Mouse (Mus musculus) heart, embryonic 15.5 days (tissue): ENCODE data around the gene Wdr72. TPM values are rescaled to one million over a fixed set of nuclear protein-coding genes. Genes with fewer than 3 reads are reported as not detected.

ENCODE experiments used
- ATAC-seq: fragments of 200-750 bp; cut with Nextera tagmentation; replicated peaks from 2 replicates; pipeline ENCODE4 v1.8.0; 2017; ENCODE audit warnings: low read depth, moderate TSS enrichment; ENCODE audit not compliant: insufficient number of reproducible peaks, insufficient read depth, low FRiP score
- H3K27ac ChIP-seq: fragments of 300-500 bp; sonication (generic); 2 replicates; pipeline ENCODE4 v1.5.1; 2015; ENCODE audit warnings: mild to moderate bottlenecking, inconsistent platforms
- H3K27me3 ChIP-seq: fragments of 300-500 bp; sonication (generic); 2 replicates; pipeline ENCODE4 v1.6.1; 2015; ENCODE audit warnings: inconsistent platforms
- H3K36me3 ChIP-seq: fragments of 300-500 bp; sonication (generic); 2 replicates; pipeline ENCODE4 v1.6.1; 2015; ENCODE audit warnings: mild to moderate bottlenecking, inconsistent platforms
- H3K4me1 ChIP-seq: fragments of 300-500 bp; sonication (generic); replicated peaks from 2 replicates; pipeline ENCODE4 v1.6.1; 2015; ENCODE audit warnings: inconsistent platforms
- H3K4me2 ChIP-seq: fragments of 300-500 bp; sonication (generic); 2 replicates; pipeline ENCODE4 v1.6.1; 2015; ENCODE audit warnings: inconsistent platforms, mild to moderate bottlenecking, moderate library complexity
- H3K4me3 ChIP-seq: fragments of 300-500 bp; sonication (generic); 2 replicates; pipeline ENCODE4 v1.5.1; 2015; ENCODE audit warnings: mild to moderate bottlenecking, inconsistent platforms
- H3K9ac ChIP-seq: fragments of 300-500 bp; sonication (generic); 2 replicates; pipeline ENCODE4 v1.6.1; 2015; ENCODE audit warnings: mild to moderate bottlenecking, inconsistent platforms
- H3K9me3 ChIP-seq: fragments of 300-500 bp; sonication (generic); replicated peaks from 2 replicates; pipeline ENCODE4 v1.6.1; 2016; ENCODE audit warnings: inconsistent platforms
- WGBS: fragments of 180-500 bp; shearing (Covaris S2); methylation state at CpG from one replicate; pipeline ENCODE4 v1.1.7; 2015; ENCODE audit warnings: mixed read lengths; 5-methylcytosine and 5-hydroxymethylcytosine counted together
- polyA plus RNA-seq: library from polyadenylated mRNA; unstranded; fragments of >200 nt; fragmentation: Nextera tagmentation; extraction: Ambion mirVana; gene quantifications from 2 replicates; pipeline ENCODE4 v1.2.1, GENCODE M21; 2015

Gene Wdr72
- polyA plus RNA-seq, 1 experiment from 2014 or later = 1.6 TPM

GRCm38 (mm10) chr9:74141864-74142263, 31.7 kb downstream of the Wdr72 start:
- Histone ChIP-seq H3K9ac (no peak overlapping the region), H3K27me3 (no peaks in the 10 kb centered on the region), H3K4me1 (no peaks in the 10 kb centered on the region), H3K4me3 (no peak overlapping the region), H3K36me3 (no peaks in the 10 kb centered on the region), H3K4me2 (no peak overlapping the region), H3K9me3 (no peaks in the 10 kb centered on the region), H3K27ac (no peak overlapping the region)
- no peak for ATAC-seq
- WGBS = 6% methylated on average over 3 of the region's 3 CpGs

- Histone ChIP-seq H3K9me3 (no peaks in the 10 kb centered on the region), H3K27me3 (no peaks in the 10 kb centered on the region), H3K9ac (no peak overlapping the region), H3K27ac (no peak overlapping the region), H3K36me3 (no peaks in the 10 kb centered on the region), H3K4me2 (no peak overlapping the region), H3K4me1 (no peaks in the 10 kb centered on the region), H3K4me3 (no peak overlapping the region)
- ATAC-seq = no peak
- 56% methylated on average over 2 of the region's 2 CpGs for WGBS
Observed at GRCm38 (mm10) chr9:74142705-74143104, 32.5 kb downstream of the Wdr72 start.

GRCm38 (mm10) chr9:74145203-74145602, 35.0 kb downstream of the Wdr72 start:
- H3K9ac ChIP-seq = no peak overlapping the region
- no peak for ATAC-seq
- WGBS = 88% methylated on average over 4 of the region's 4 CpGs
- no peaks in the 10 kb centered on the region for H3K4me1 ChIP-seq
- H3K27ac ChIP-seq = no peak overlapping the region
- no peaks in the 10 kb centered on the region for H3K27me3 ChIP-seq
- no peaks in the 10 kb centered on the region for H3K9me3 ChIP-seq
- H3K36me3 ChIP-seq = no peaks in the 10 kb centered on the region
- no peak overlapping the region for H3K4me2 ChIP-seq
- no peak overlapping the region for H3K4me3 ChIP-seq

- 84% methylated on average over 8 of the region's 8 CpGs for WGBS
- ATAC-seq = no peak
Observed at GRCm38 (mm10) chr9:74148306-74148705, 38.1 kb downstream of the Wdr72 start.

GRCm38 (mm10) chr9:74160361-74160933, 50.3 kb downstream of the Wdr72 start:
- whole genome bisulfite sequencing = 77% methylated on average over 11 of the region's 11 CpGs
- no peak overlapping the region for H3K27ac ChIP-seq
- no peak for ATAC-seq
- H3K9ac ChIP-seq = no peak overlapping the region
- no peaks in the 10 kb centered on the region for H3K36me3 ChIP-seq
- H3K4me2 ChIP-seq = no peak overlapping the region
- no peak overlapping the region for H3K4me3 ChIP-seq
- no peaks in the 10 kb centered on the region for H3K4me1 ChIP-seq
- H3K27me3 ChIP-seq = no peaks in the 10 kb centered on the region
- H3K9me3 ChIP-seq = no peaks in the 10 kb centered on the region

More at GRCm38 (mm10) chr9:74148306-74148705, 38.1 kb downstream of the Wdr72 start:
- Histone ChIP-seq H3K9me3 (no peaks in the 10 kb centered on the region), H3K27me3 (no peaks in the 10 kb centered on the region), H3K4me3 (no peak overlapping the region), H3K4me2 (no peak overlapping the region), H3K4me1 (no peaks in the 10 kb centered on the region), H3K36me3 (no peaks in the 10 kb centered on the region), H3K27ac (no peak overlapping the region), H3K9ac (no peak overlapping the region)

- no peak for ATAC-seq
- Histone ChIP-seq H3K27ac (no peak overlapping the region), H3K4me1 (no peaks in the 10 kb centered on the region), H3K4me3 (no peak overlapping the region), H3K9me3 (no peaks in the 10 kb centered on the region), H3K27me3 (no peaks in the 10 kb centered on the region), H3K36me3 (no peaks in the 10 kb centered on the region), H3K4me2 (no peak overlapping the region), H3K9ac (no peak overlapping the region)
- 75% methylated on average over 2 of the region's 2 CpGs for WGBS
Observed at GRCm38 (mm10) chr9:74165697-74166096, 55.5 kb downstream of the Wdr72 start.

- H3K27me3 ChIP-seq = no peaks in the 10 kb centered on the region
- WGBS = 63% methylated on average over 6 of the region's 6 CpGs
- H3K27ac ChIP-seq = no peak overlapping the region
- H3K9ac ChIP-seq = no peak overlapping the region
- no peak overlapping the region for H3K4me2 ChIP-seq
- no peak for ATAC-seq
- H3K4me3 ChIP-seq = no peak overlapping the region
- H3K4me1 ChIP-seq = no peaks in the 10 kb centered on the region
- H3K36me3 ChIP-seq = no peaks in the 10 kb centered on the region
- H3K9me3 ChIP-seq = no peaks in the 10 kb centered on the region
Observed at GRCm38 (mm10) chr9:74169904-74170303, 59.7 kb downstream of the Wdr72 start.

GRCm38 (mm10) chr9:74186748-74187400, 76.7 kb downstream of the Wdr72 start:
- no peaks in the 10 kb centered on the region for H3K36me3 ChIP-seq
- no peak for ATAC-seq
- no peak overlapping the region for H3K4me2 ChIP-seq
- no peak overlapping the region for H3K9ac ChIP-seq
- H3K4me1 ChIP-seq = no peaks in the 10 kb centered on the region
- H3K27ac ChIP-seq = no peak overlapping the region
- no peaks in the 10 kb centered on the region for H3K9me3 ChIP-seq
- H3K27me3 ChIP-seq = no peaks in the 10 kb centered on the region
- H3K4me3 ChIP-seq = no peak overlapping the region
- 43% methylated on average over 16 of the region's 16 CpGs for WGBS

GRCm38 (mm10) chr9:74187401-74188029, 77.4 kb downstream of the Wdr72 start:
- Histone ChIP-seq H3K4me2 (no peak overlapping the region), H3K27me3 (no peaks in the 10 kb centered on the region), H3K4me1 (no peaks in the 10 kb centered on the region), H3K4me3 (no peak overlapping the region), H3K27ac (no peak overlapping the region), H3K36me3 (no peaks in the 10 kb centered on the region), H3K9me3 (no peaks in the 10 kb centered on the region), H3K9ac (no peak overlapping the region)
- no peak for ATAC-seq
- 51% methylated on average over 8 of the region's 8 CpGs for WGBS

GRCm38 (mm10) chr9:74194898-74195297, 84.7 kb downstream of the Wdr72 start:
- no peak for ATAC-seq
- Histone ChIP-seq H3K36me3 (no peaks in the 10 kb centered on the region), H3K4me1 (no peaks in the 10 kb centered on the region), H3K9me3 (no peaks in the 10 kb centered on the region), H3K27me3 (no peaks in the 10 kb centered on the region), H3K4me3 (no peak overlapping the region), H3K4me2 (no peak overlapping the region), H3K27ac (no peak overlapping the region), H3K9ac (no peak overlapping the region)
- 92% methylated on average over 2 of the region's 2 CpGs for WGBS

GRCm38 (mm10) chr9:74228272-74228671, 118.1 kb downstream of the Wdr72 start:
- WGBS = 66% methylated on average over 6 of the region's 6 CpGs
- H3K36me3 ChIP-seq = no peaks in the 10 kb centered on the region
- ATAC-seq = no peak

GRCm38 (mm10) chr9:74241292-74241691, 131.1 kb downstream of the Wdr72 start:
- 68% methylated on average over 5 of the region's 5 CpGs for WGBS

More at GRCm38 (mm10) chr9:74228272-74228671, 118.1 kb downstream of the Wdr72 start:
- H3K9me3 ChIP-seq = no peaks in the 10 kb centered on the region; the same call in 1 of the 2 replicates
- no peak overlapping the region for H3K27ac ChIP-seq
- H3K4me1 ChIP-seq = no peaks in the 10 kb centered on the region
- H3K4me3 ChIP-seq = no peak overlapping the region
- no peaks in the 10 kb centered on the region for H3K27me3 ChIP-seq
- no peak overlapping the region for H3K4me2 ChIP-seq
- no peak overlapping the region for H3K9ac ChIP-seq

More at GRCm38 (mm10) chr9:74241292-74241691, 131.1 kb downstream of the Wdr72 start:
- no peaks in the 10 kb centered on the region for H3K36me3 ChIP-seq
- no peak overlapping the region for H3K27ac ChIP-seq
- no peak for ATAC-seq
- no peaks in the 10 kb centered on the region for H3K4me1 ChIP-seq
- no peak overlapping the region for H3K9ac ChIP-seq
- H3K4me3 ChIP-seq = no peak overlapping the region
- no peaks in the 10 kb centered on the region for H3K9me3 ChIP-seq
- H3K4me2 ChIP-seq = no peak overlapping the region
- no peaks in the 10 kb centered on the region for H3K27me3 ChIP-seq
